Mouse (Mus musculus): ENCODE measurements around the gene Igf2bp2. TPM values are rescaled to one million over a fixed set of nuclear protein-coding genes. Genes with fewer than 3 reads are reported as not detected.

Igf2bp2 gene
- total RNA-seq, 2 experiments from 2014 or later, result 2.4 to 3.2 TPM

GRCm38 (mm10) chr16:22149659-22150345, 13.3 kb downstream of the Igf2bp2 start:
- ATAC-seq (replicated peaks; ENCODE audit: poor library complexity, severe bottlenecking), result no peak

- no peak for ATAC-seq (replicated peaks; ENCODE audit: poor library complexity, severe bottlenecking)
Observed at GRCm38 (mm10) chr16:22149076-22149475, 14.0 kb downstream of the Igf2bp2 start.

GRCm38 (mm10) chr16:22147131-22147530, 16.0 kb downstream of the Igf2bp2 start:
- ATAC-seq (replicated peaks; ENCODE audit: poor library complexity, severe bottlenecking), result no peak

GRCm38 (mm10) chr16:22146071-22146470, 17.0 kb downstream of the Igf2bp2 start:
- no peak for ATAC-seq (replicated peaks; ENCODE audit: poor library complexity, severe bottlenecking)

GRCm38 (mm10) chr16:22144490-22144889, 18.6 kb downstream of the Igf2bp2 start:
- peak; percentile 66 for ATAC-seq (replicated peaks; ENCODE audit: poor library complexity, severe bottlenecking)

- no peak for ATAC-seq (replicated peaks; ENCODE audit: poor library complexity, severe bottlenecking)
Observed at GRCm38 (mm10) chr16:22140861-22141260, 22.2 kb downstream of the Igf2bp2 start.

GRCm38 (mm10) chr16:22139821-22140220, 23.3 kb downstream of the Igf2bp2 start:
- no peak for ATAC-seq (replicated peaks; ENCODE audit: poor library complexity, severe bottlenecking)

- ATAC-seq (replicated peaks; ENCODE audit: poor library complexity, severe bottlenecking), result no peak
Observed at GRCm38 (mm10) chr16:22136198-22136597, 26.9 kb downstream of the Igf2bp2 start.

GRCm38 (mm10) chr16:22131321-22131720, 31.8 kb downstream of the Igf2bp2 start:
- ATAC-seq (replicated peaks; ENCODE audit: poor library complexity, severe bottlenecking), result no peak

GRCm38 (mm10) chr16:22129511-22129910, 33.6 kb downstream of the Igf2bp2 start:
- ATAC-seq (replicated peaks; ENCODE audit: poor library complexity, severe bottlenecking), result no peak

GRCm38 (mm10) chr16:22128595-22128994, 34.5 kb downstream of the Igf2bp2 start:
- ATAC-seq (replicated peaks; ENCODE audit: poor library complexity, severe bottlenecking), result no peak

GRCm38 (mm10) chr16:22127806-22128205, 35.3 kb downstream of the Igf2bp2 start:
- no peak for ATAC-seq (replicated peaks; ENCODE audit: poor library complexity, severe bottlenecking)

GRCm38 (mm10) chr16:22126936-22127335, 36.2 kb downstream of the Igf2bp2 start:
- ATAC-seq (replicated peaks; ENCODE audit: poor library complexity, severe bottlenecking), result no peak

- ATAC-seq (replicated peaks; ENCODE audit: poor library complexity, severe bottlenecking), result no peak
Observed at GRCm38 (mm10) chr16:22124325-22124918, 38.7 kb downstream of the Igf2bp2 start.

GRCm38 (mm10) chr16:22123658-22124057, 39.4 kb downstream of the Igf2bp2 start:
- ATAC-seq (replicated peaks; ENCODE audit: poor library complexity, severe bottlenecking), result no peak

- no peak for ATAC-seq (replicated peaks; ENCODE audit: poor library complexity, severe bottlenecking)
Observed at GRCm38 (mm10) chr16:22121109-22121508, 42.0 kb downstream of the Igf2bp2 start.

GRCm38 (mm10) chr16:22119524-22119923, 43.6 kb downstream of the Igf2bp2 start:
- ATAC-seq (replicated peaks; ENCODE audit: poor library complexity, severe bottlenecking), result peak; percentile 85

GRCm38 (mm10) chr16:22118716-22119501, 44.2 kb downstream of the Igf2bp2 start:
- ATAC-seq (replicated peaks; ENCODE audit: poor library complexity, severe bottlenecking), result peak; percentile 11; the same call in 1 of the 2 replicates

- ATAC-seq (replicated peaks; ENCODE audit: poor library complexity, severe bottlenecking), result no peak
Observed at GRCm38 (mm10) chr16:22118151-22118550, 44.9 kb downstream of the Igf2bp2 start.

GRCm38 (mm10) chr16:22116748-22117147, 46.4 kb downstream of the Igf2bp2 start:
- no peak for ATAC-seq (replicated peaks; ENCODE audit: poor library complexity, severe bottlenecking)

- ATAC-seq (replicated peaks; ENCODE audit: poor library complexity, severe bottlenecking), result peak; percentile 55
Observed at GRCm38 (mm10) chr16:22116058-22116457, 47.0 kb downstream of the Igf2bp2 start.

All from granulocyte monocyte progenitor cell, adult 5-6 weeks (primary cell).